Mouse (Mus musculus) embryonic facial prominence, embryonic 10.5 days (tissue): ENCODE data around the gene Ppox. TPM values are rescaled to one million over a fixed set of nuclear protein-coding genes. Genes with fewer than 3 reads are reported as not detected.
A peak's percentile ranks its signal among the peaks of the same experiment; 100 is the strongest.

ENCODE experiments used
- DNase-seq: peaks from one replicate; pipeline ENCODE4 v3.0.0-alpha.2; 2017; ENCODE audit warnings: low spot score
- H3K27ac ChIP-seq: fragments of 300-500 bp; sonication (generic); replicated peaks from 2 replicates; pipeline ENCODE4 v1.5.1; 2016; ENCODE audit warnings: mild to moderate bottlenecking
- H3K27me3 ChIP-seq: fragments of 300-500 bp; sonication (generic); replicated peaks from 2 replicates; pipeline ENCODE4 v1.6.1; 2016; ENCODE audit warnings: low read depth, mild to moderate bottlenecking; ENCODE audit not compliant: poor library complexity, severe bottlenecking
- H3K36me3 ChIP-seq: fragments of 300-500 bp; sonication (generic); replicated peaks from 2 replicates; pipeline ENCODE4 v1.6.1; 2016; ENCODE audit warnings: mild to moderate bottlenecking, moderate library complexity
- H3K4me1 ChIP-seq: fragments of 300-500 bp; sonication (generic); 2 replicates; pipeline ENCODE4 v1.6.1; 2016
- H3K4me3 ChIP-seq: fragments of 300-500 bp; sonication (generic); 2 replicates; pipeline ENCODE4 v1.5.1; 2016; ENCODE audit warnings: mild to moderate bottlenecking, moderate library complexity
- H3K9me3 ChIP-seq: fragments of 300-500 bp; sonication (generic); 2 replicates; pipeline ENCODE4 v1.6.1; 2016; ENCODE audit warnings: mild to moderate bottlenecking
- WGBS: fragments of 180-500 bp; shearing (Covaris S2); methylation state at CpG from one replicate; pipeline ENCODE4 v1.1.7; 2016; 5-methylcytosine and 5-hydroxymethylcytosine counted together
- polyA plus RNA-seq: library from polyadenylated mRNA; unstranded; fragments of >200 nt; fragmentation: Nextera tagmentation; extraction: Ambion mirVana; gene quantifications from 2 replicates; pipeline ENCODE4 v1.2.1, GENCODE M21; 2016

Gene Ppox
- polyA plus RNA-seq, 1 experiment from 2014 or later: 57.5 TPM

DNA sequence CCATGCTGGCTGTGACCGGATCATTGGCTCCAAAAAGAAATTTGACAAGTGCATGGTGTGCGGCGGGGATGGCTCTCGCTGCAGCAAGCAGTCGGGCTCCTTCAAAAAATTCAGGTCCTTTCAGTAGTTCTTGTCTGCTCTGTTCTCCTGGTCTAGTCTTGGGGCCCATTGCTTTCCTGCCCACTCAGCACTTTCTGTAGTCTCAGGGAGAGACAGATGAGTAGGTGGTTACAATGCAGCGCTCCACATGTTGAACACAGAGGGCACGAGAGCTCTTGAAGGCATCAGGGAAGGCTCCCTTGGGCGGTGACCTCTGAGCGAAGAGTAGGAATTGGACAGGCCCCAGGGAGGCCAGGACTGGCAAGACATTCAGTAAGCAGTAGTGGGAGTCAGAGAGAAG, 23.2 kb downstream of the Ppox start:
- Histone ChIP-seq H3K27me3 (no peaks in the 10 kb centered on the region), H3K4me3 (no peak overlapping the region), H3K9me3 (no peaks in the 10 kb centered on the region), H3K27ac (no peak overlapping the region), H3K4me1 (peaks cover 15% of the 10 kb centered on the region), H3K36me3 (peaks cover 64% of the 10 kb centered on the region)
- 91% methylated on average over 9 of the region's 9 CpGs for WGBS
- no peak for DNase-seq

DNA sequence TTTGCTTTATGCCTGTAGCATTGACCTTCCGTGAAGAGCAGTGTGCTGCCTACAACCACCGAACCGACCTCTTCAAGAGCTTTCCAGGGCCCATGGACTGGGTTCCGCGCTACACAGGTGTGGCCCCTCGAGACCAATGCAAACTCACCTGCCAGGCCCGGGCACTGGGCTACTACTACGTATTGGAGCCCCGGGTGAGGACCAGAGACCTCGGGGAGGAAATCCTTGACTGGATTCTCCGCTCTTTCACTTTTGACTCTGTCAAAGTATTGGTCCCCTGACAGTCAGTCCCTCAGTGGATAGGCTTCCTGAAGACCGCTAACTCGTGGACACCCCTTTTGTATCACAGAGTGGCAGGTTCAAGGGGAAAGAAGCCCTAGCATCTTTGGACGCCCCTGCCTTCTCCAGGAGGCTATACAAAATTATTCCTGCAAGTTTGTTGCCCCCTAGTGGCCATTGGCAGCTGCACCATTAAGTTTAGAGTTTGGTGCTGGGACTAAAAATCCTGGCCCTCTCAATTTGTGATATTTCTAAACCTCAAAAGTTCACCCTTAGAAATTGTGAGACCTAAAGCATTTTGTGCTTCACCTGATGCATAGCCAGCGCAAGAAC, 23.9 kb downstream of the Ppox start:
- no peaks in the 10 kb centered on the region for H3K27me3 ChIP-seq
- 67% methylated on average over 15 of the region's 15 CpGs for WGBS
- H3K9me3 ChIP-seq: no peaks in the 10 kb centered on the region
- H3K36me3 ChIP-seq: peaks cover 66% of the 10 kb centered on the region
- H3K4me3 ChIP-seq: no peak overlapping the region
- H3K4me1 ChIP-seq: peaks cover 15% of the 10 kb centered on the region
- peak; percentile 71 for DNase-seq
- H3K27ac ChIP-seq: no peak overlapping the region

DNA sequence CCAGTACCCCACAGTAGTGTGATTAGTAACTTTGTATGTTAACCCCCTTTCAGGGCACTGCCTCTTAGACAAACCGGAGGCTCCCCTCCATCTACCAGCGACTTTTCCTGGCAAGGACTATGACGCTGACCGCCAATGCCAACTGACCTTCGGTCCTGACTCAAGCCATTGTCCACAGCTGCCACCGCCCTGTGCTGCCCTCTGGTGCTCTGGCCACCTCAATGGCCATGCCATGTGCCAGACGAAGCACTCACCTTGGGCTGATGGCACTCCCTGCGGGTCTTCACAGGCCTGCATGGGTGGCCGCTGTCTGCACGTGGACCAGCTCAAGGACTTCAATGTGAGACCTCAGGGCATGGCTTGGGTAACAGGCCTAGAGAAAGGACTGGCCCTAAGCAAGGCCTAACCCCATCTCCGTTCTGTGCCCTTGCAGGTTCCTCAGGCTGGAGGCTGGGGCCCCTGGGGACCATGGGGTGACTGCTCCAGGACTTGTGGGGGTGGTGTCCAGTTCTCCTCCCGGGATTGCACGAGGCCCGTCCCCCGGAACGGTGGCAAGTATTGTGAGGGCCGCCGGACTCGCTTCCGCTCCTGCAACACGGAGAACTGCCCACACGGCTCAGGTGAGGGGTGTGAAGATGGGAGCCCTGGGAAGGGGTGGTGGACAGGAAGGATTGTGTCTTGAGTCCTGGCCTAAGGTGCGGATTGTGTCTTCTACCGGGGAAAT, 24.7 kb downstream of the Ppox start:
- Histone ChIP-seq H3K27me3 (no peaks in the 10 kb centered on the region), H3K9me3 (no peaks in the 10 kb centered on the region), H3K36me3 (peaks cover 66% of the 10 kb centered on the region), H3K27ac (peak overlapping the region; percentile 54), H3K4me3 (no peak overlapping the region), H3K4me1 (peaks cover 21% of the 10 kb centered on the region)
- no peak for DNase-seq
- 91% methylated on average over 24 of the region's 24 CpGs for WGBS

DNA sequence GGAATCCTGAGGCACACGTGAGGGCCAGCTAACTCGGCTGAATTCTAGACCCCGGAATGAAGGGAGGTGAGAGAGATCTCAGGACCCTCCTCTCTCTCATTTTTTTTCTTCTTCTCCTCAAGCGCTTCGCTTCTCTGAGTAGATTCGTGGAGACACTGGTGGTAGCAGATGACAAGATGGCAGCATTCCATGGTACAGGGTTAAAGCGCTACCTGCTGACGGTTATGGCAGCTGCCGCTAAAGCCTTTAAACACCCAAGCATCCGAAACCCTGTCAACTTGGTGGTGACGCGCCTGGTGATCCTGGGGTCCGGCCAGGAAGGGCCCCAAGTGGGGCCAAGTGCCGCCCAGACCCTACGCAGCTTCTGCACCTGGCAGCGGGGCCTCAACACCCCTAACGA, 28.6 kb downstream of the Ppox start:
- Histone ChIP-seq H3K9me3 (no peaks in the 10 kb centered on the region), H3K4me3 (peak overlapping the region; percentile 61), H3K4me1 (peaks cover 60% of the 10 kb centered on the region), H3K27me3 (no peaks in the 10 kb centered on the region), H3K36me3 (peaks cover 43% of the 10 kb centered on the region), H3K27ac (peak overlapping the region; percentile 88)
- DNase-seq: no peak
- 40% methylated on average over 17 of the region's 17 CpGs for WGBS

DNA sequence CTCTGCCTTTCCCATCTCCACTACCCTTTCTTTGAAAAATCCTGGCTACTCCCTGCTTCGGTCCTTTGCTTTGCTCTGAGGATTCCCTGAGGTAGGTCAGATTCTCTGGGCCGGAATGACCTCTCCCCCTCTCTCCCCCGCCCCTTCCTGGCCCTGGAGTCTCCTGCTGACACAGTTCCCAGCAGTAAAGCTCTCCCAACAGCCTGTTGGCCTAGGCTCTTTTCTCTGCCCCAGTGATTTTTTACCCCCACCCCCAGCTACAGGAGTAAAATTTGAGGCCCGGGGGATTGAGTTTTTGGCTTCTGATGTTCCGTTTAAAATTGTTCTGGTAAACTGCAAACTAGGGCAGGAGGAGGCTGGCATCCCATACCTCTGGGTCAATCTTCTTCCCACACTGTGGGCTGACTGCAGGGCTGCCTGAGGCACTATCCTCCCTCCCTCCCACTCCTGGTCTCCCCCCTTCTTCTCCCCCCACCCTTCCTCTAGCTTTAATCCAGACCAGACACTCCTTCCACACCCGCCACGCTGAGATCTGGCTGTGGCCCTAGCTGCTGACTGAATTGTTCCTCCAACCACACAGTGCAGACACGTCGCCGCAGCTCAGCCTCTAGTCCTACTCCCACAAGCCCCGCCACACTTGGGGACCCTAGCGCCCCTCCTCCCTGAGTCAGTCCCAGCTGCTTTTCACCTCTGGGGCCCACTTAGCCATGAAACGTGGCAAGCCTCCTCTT, 29.2 kb downstream of the Ppox start:
- peak; percentile 69 for DNase-seq
- Histone ChIP-seq H3K9me3 (no peaks in the 10 kb centered on the region), H3K4me1 (peaks cover 61% of the 10 kb centered on the region), H3K27ac (peak overlapping the region; percentile 88), H3K36me3 (peaks cover 40% of the 10 kb centered on the region), H3K4me3 (peak overlapping the region; percentile 61), H3K27me3 (no peaks in the 10 kb centered on the region)
- WGBS: 4% methylated on average over 13 of the region's 13 CpGs

DNA sequence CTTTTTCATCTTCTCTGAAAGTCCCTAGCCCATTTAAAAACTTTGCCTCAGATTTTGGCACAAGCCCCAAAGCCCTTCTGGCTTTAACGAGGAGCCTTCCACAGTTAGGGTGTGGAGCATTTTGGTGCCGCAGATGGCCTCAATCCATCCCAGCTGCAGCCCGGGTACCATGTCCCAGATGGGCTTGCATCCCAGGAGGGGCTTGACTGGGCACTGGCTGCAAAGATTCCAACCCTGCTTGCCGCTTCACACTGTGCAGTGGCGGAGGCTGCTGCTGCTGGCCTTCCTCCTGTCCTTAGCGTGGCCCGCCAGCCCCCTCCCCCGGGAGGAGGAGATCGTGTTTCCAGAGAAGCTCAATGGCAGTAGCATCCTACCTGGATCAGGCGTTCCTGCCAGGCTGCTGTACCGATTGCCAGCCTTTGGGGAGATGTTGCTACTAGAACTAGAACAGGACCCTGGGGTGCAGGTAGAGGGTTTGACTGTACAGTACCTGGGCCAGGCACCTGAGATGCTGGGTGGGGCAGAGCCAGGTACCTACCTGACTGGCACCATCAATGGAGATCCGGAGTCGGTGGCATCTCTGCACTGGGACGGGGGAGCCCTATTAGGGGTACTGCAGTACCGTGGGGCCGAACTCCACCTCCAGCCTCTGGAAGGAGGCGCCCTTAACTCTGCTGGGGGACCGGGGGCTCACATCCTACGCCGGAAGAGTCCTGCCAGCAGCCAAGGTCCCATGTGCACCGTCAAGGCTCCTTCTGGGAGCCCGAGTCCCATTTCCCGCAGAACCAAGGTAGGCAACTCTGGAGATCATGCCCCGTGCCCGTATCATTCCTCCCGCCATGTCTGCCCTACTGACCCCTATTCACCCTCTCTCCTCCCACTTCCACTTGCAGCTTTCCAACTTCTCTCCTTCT, 30.0 kb downstream of the Ppox start, which contains the start of gene Ndufs2:
Gene Ndufs2 (minus strand): TSS at position 709 of the 914 bp plus-strand sequence.
- peak within 1 kb of the TSS; percentile 88 for H3K27ac ChIP-seq
- no peaks in the 10 kb centered on the region for H3K27me3 ChIP-seq
- H3K9me3 ChIP-seq: no peaks in the 10 kb centered on the region
- H3K4me3 ChIP-seq: peak within 1 kb of the TSS; percentile 61
- H3K36me3 ChIP-seq: peaks cover 32% of the 10 kb centered on the region
- peak; percentile 71 for DNase-seq
- H3K4me1 ChIP-seq: peaks cover 67% of the 10 kb centered on the region
- 8% methylated on average over 26 of the region's 26 CpGs for WGBS

DNA sequence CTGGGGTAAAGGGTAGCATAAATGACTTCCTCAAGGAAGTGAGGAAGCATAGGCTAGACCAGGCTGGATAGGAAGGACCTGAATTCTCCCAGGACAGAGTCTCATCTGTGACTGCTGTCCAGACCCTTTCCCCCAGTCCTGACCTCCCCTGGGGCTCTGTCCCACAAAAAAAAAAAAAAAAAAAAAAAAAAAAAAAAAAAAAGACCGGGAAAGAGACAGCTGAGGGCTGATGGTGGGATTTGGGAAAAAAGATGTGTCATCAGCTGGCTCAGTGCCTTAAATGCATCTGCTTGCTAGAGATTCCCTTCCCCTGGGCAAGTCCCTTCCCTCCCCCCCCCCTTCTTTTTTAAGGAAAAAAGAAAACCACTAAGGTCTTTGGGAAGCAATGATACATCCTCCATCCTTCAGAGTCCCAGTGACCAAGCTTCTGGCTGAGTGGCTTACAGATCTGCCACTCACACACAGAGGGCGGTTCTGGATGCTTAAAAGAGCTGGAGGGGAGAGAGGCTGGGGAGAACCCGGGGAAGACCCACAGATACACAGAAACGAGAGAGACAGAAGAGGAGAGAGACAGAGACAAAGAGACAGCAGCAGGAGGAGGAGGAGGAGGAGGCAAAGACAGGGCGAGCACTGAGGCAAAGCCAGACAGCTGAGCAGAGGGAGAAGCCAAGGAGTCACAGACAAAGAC, 30.9 kb downstream of the Ppox start, which contains the start of gene Adamts4:
Gene Adamts4 (plus strand): TSS at position 509 of the 688 bp plus-strand sequence.
- H3K4me1 ChIP-seq: peaks cover 73% of the 10 kb centered on the region
- no peaks in the 10 kb centered on the region for H3K9me3 ChIP-seq
- H3K27me3 ChIP-seq: no peaks in the 10 kb centered on the region
- peaks cover 31% of the 10 kb centered on the region for H3K36me3 ChIP-seq
- DNase-seq: peak; percentile 74
- peak within 1 kb of the TSS; percentile 61 for H3K4me3 ChIP-seq
- 15% methylated on average over 5 of the region's 5 CpGs for WGBS
- peak within 1 kb of the TSS; percentile 92 for H3K27ac ChIP-seq

DNA sequence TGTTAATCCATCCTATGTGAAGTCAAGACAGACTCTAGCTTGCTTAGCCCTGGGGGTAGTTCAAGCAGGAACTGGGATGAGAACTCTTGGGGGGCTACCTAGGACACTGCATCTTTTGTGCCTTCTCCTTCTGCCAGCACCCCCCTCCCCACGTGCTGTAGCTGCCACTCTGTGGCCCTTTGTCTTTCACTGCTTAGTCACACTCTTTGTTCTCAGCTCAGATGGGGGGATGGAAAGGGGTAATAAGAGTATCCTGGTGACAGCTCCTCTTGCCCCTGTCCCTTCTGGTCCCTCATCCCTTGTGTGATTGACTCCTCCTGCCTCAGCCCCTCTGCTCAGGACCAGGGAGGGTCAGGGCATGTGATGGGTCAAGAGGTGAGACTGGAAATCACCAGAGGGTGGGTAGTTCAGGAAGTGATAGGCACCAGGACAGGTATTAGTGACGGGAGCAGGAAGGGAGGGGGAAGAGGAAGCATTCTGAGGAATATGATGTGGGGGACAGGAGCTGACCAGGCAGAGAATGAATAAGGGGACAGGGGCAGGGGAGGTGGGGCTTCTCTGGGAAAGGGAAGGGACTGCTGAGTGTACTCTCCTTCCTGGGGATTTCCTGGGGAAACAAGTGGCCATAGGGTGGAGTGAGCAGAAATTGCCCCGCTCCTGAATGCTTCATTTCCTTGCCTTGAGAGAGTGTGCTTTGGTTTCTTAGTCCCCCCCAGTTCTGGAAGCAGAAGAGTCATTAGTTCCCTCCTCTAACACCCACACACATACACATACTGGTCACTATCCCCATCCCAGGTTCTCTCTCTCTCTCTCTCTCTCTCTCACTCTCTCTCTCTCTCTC, 32.4 kb downstream of the Ppox start:
- Histone ChIP-seq H3K4me3 (peak overlapping the region; percentile 84; the same call in 1 of the 2 replicates), H3K27ac (peak overlapping the region; percentile 92)
- 22% methylated on average over 3 of the region's 3 CpGs for WGBS

DNA sequence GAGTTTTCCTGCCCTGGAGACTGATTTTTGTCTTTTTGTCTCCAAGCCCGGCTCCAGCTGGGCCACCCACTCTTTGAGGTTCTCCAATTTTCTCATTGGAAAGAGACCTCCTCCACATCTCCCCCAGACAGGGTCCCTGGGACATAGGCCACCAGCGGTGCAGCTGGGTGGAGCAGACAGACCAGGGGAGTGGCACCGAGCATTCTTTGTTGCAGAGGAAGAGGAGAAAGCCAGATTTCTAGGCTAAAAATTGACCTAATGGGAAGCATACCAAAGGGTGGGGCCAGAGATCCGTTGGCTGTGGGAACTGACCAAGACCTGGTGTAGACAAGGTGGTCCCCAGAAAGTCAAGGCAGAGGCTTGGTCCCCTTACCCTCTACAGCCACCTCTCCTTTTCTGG, 33.1 kb downstream of the Ppox start:
- Histone ChIP-seq H3K4me3 (peak overlapping the region; percentile 84), H3K36me3 (peaks cover 29% of the 10 kb centered on the region), H3K27ac (peak overlapping the region; percentile 92), H3K27me3 (no peaks in the 10 kb centered on the region), H3K4me1 (peaks cover 69% of the 10 kb centered on the region), H3K9me3 (no peaks in the 10 kb centered on the region)
- 21% methylated on average over 4 of the region's 4 CpGs for WGBS
- DNase-seq: peak; percentile 21

More for the DNA sequence above, 32.4 kb downstream of the Ppox start:
- Histone ChIP-seq H3K27me3 (no peaks in the 10 kb centered on the region), H3K36me3 (peaks cover 28% of the 10 kb centered on the region), H3K4me1 (peaks cover 73% of the 10 kb centered on the region), H3K9me3 (no peaks in the 10 kb centered on the region)
- DNase-seq: peak; percentile 29

DNA sequence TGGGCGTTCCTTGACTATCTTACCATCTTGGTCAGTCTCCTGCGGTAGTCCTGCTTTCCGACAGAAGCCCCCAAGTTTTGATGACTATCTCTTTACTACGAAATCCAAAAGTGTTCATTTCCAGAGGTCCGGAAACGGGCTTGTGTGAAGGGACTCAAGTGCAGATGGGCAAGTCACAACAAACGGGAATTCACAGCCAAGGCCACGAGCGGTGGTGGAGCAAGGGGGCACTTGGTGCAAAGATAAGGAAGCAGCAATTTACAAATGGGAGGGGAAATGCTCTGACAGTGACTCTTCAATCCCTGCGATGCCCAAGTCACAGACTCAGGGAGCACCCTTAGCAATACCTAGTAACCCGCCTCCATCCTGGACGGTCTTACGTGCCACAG, 33.5 kb downstream of the Ppox start:
- peak overlapping the region; percentile 92 for H3K27ac ChIP-seq
- H3K36me3 ChIP-seq: peaks cover 31% of the 10 kb centered on the region
- H3K27me3 ChIP-seq: no peaks in the 10 kb centered on the region
- H3K9me3 ChIP-seq: no peaks in the 10 kb centered on the region
- H3K4me1 ChIP-seq: peaks cover 64% of the 10 kb centered on the region
- H3K4me3 ChIP-seq: peak overlapping the region; percentile 84
- no peak for DNase-seq
- 12% methylated on average over 13 of the region's 13 CpGs for WGBS
